Mouse (Mus musculus) heart, adult 2 months (tissue): Measurements from ENCODE around the gene Shb. TPM values are rescaled to one million over a fixed set of nuclear protein-coding genes. Genes with fewer than 3 reads are reported as not detected.

ENCODE experiments used
- DNase-seq, 2 experiments: peaks; one replicate each; pipeline ENCODE4 v3.0.0; 2021
- H3K27ac ChIP-seq: fragments of 200-600 bp; 2 replicates; pipeline ENCODE4 v1.8.1; 2022
- H3K27me3 ChIP-seq: fragments of 200-500 bp; 2 replicates; pipeline ENCODE4 v1.6.1; 2012; ENCODE audit warnings: mild to moderate bottlenecking, low read length, inconsistent platforms, mixed read lengths; ENCODE audit not compliant: control insufficient read depth, insufficient read depth
- H3K36me3 ChIP-seq: fragments of 200-500 bp; 2 replicates; pipeline ENCODE4 v1.6.1; 2012; ENCODE audit warnings: low read length, inconsistent platforms; ENCODE audit not compliant: control insufficient read depth, insufficient read depth
- H3K4me1 ChIP-seq: fragments of 200-500 bp; 2 replicates; pipeline ENCODE4 v1.6.1; 2011; ENCODE audit warnings: low read length; ENCODE audit not compliant: control insufficient read depth, insufficient read depth
- H3K4me3 ChIP-seq: fragments of 200-600 bp; 2 replicates; pipeline ENCODE4 v1.8.1; 2022
- H3K79me2 ChIP-seq: fragments of 200-500 bp; replicated peaks from 2 replicates; pipeline ENCODE4 v1.6.1; 2012; ENCODE audit warnings: mild to moderate bottlenecking, inconsistent platforms, low read length, moderate library complexity, mixed read lengths; ENCODE audit not compliant: control insufficient read depth, insufficient read depth
- H3K9ac ChIP-seq: fragments of 200-500 bp; 2 replicates; pipeline ENCODE4 v1.6.1; 2012; ENCODE audit warnings: low read depth, mild to moderate bottlenecking, control low read depth, inconsistent platforms, low read length, mixed read lengths
- CTCF ChIP-seq: fragments of 200-600 bp; IDR thresholded peaks from 2 replicates; pipeline ENCODE4 v1.8.1; 2022; ENCODE audit warnings: antibody characterized with exemption, mild to moderate bottlenecking, moderate library complexity
- EP300 ChIP-seq: fragments of 200-500 bp; IDR thresholded peaks from 2 replicates; pipeline ENCODE4 v1.6.1; 2011; ENCODE audit warnings: low read depth, low read length, control low read depth; ENCODE audit not compliant: insufficient read depth
- POLR2A ChIP-seq: fragments of 200-500 bp; IDR thresholded peaks from 2 replicates; pipeline ENCODE4 v1.6.1; 2011; ENCODE audit warnings: mild to moderate bottlenecking, low read depth, low read length, control low read depth; ENCODE audit not compliant: insufficient read depth
- WGBS: fragments of 180-500 bp; shearing (Covaris S2); methylation state at CpG from one replicate; pipeline ENCODE4 v1.1.7; 2018; 5-methylcytosine and 5-hydroxymethylcytosine counted together
- intact Hi-C: fragments of 180-260 bp; cut with DNase I; formaldehyde crosslinking; loops from one replicate; pipeline ENCODE4 v1.15.1; 2025
- polyA plus RNA-seq: library from polyadenylated mRNA; depleted of rRNA; stranded (reverse); fragments of >200 nt; gene quantifications from 2 replicates; pipeline ENCODE4 v1.2.3, GENCODE M21; 2012
- total RNA-seq, 2 experiments: library from RNA; stranded (reverse); gene quantifications; 2 replicates each; pipeline ENCODE4 v1.2.3; 2021

Shb gene
- total and polyA plus RNA-seq, 3 experiments = 19.4 to 43.0 (median 27.2) TPM

DNA sequence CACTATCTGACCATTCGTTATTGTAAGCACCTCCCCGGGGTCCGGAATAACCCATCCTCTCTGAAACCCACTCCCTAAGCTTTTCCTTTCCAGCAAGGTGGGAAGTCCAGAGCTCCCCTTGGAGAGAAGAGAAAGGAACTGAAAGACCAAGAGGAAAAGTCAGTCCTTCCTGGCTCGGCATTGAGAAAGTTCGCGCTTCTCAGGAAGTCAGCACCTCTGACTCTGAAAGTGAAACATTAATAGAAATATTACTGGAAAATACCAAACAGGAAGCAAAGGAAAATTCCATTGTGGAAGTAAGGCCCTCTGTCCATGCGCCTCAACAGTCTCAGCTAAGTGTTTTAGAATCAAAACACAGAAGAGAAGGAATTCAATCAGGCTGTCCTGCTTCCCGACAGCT, 11.9 kb downstream of the Shb start:
- peak in 1 of 2 experiments; percentile 45 for DNase-seq
- Histone ChIP-seq H3K27me3 (no peaks in the 10 kb centered on the region), H3K9ac (0 out of 2 replicates have a peak overlapping the region, but pooled peaks have one; percentile 1), H3K27ac (peak overlapping the region; percentile 74), H3K4me1 (peaks cover 31% of the 10 kb centered on the region), H3K4me3 (peak overlapping the region; percentile 14; the same call in 1 of the 2 replicates), H3K79me2 (peaks cover 3% of the 10 kb centered on the region; the same call in 1 of the 2 replicates), H3K36me3 (no peaks in the 10 kb centered on the region)
- WGBS = 27% methylated on average over 8 of the region's 8 CpGs
- intact Hi-C loops = no loop called here
- TF ChIP-seq POLR2A = no peak
- no peak for TF ChIP-seq CTCF
- no peak for TF ChIP-seq EP300

GRCm38 (mm10) chr4:45517399-45517798, 14.9 kb downstream of the Shb start:
- no peaks in the 10 kb centered on the region; the same call in none of the 2 replicates for H3K36me3 ChIP-seq
- H3K4me1 ChIP-seq = peaks cover 41% of the 10 kb centered on the region
- peak in 1 of 2 experiments; percentile 39 for DNase-seq
- intact Hi-C loops = no loop called here
- peaks cover 2% of the 10 kb centered on the region; the same call in 1 of the 2 replicates for H3K79me2 ChIP-seq
- no peaks in the 10 kb centered on the region for H3K27me3 ChIP-seq
- no peak overlapping the region for H3K4me3 ChIP-seq
- TF ChIP-seq EP300 (no peak), CTCF (no peak), POLR2A (no peak)
- no peak overlapping the region for H3K9ac ChIP-seq
- H3K27ac ChIP-seq = peak overlapping the region; percentile 31
- 36% methylated on average over 4 of the region's 4 CpGs for WGBS

DNA sequence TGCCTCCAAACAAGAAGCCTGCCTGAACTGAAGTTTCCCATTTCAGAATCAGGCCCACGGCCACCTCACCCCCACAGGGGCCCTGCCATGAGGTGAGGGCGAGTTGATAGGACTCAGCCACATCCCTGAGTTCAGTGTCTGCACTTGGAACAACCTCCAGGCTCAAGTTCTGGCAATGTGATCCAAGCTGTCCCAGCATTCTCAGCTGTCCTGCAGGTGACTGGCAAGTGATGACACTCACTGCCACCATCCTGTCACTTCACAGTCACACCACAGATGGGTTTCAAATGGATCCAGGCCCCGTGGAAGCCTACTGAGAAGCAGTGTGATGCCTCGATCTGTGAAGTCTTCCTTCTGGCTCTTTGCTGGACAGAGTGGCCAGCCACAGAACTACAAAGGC, 16.4 kb downstream of the Shb start:
- DNase-seq = peak in 1 of 2 experiments; percentile 31
- Histone ChIP-seq H3K27ac (peak overlapping the region; percentile 29; the same call in 1 of the 2 replicates), H3K4me1 (peaks cover 31% of the 10 kb centered on the region), H3K9ac (no peak overlapping the region), H3K36me3 (no peaks in the 10 kb centered on the region; the same call in none of the 2 replicates), H3K4me3 (no peak overlapping the region), H3K27me3 (no peaks in the 10 kb centered on the region), H3K79me2 (peaks cover 2% of the 10 kb centered on the region; the same call in 1 of the 2 replicates)
- intact Hi-C loops = no loop called here
- TF ChIP-seq EP300 = peak; percentile 68; the same call in 1 of the 2 replicates
- TF ChIP-seq POLR2A = no peak
- no peak for TF ChIP-seq CTCF
- WGBS = 60% methylated on average over 4 of the region's 4 CpGs

DNA sequence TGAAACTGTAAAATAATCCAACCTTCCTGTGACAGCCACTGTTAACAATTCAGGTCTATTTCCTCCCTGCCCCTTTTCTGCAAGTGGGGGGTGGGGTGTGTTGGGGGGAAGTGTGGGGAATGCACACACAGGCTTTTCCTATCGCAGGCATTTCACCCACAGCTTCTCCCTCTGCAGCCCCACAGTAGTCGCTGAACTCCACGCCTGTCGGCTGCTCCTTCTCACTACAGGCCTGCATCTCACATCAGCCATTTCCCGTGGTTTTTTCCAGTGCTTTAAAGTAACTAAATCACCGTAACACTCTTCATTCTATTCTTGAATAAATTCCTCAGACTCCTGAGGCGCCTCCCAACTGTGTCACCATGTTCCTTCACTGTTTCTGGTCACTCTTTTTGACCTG, 17.9 kb downstream of the Shb start:
- Histone ChIP-seq H3K9ac (no peak overlapping the region), H3K36me3 (no peaks in the 10 kb centered on the region; the same call in none of the 2 replicates), H3K79me2 (peaks cover 2% of the 10 kb centered on the region; the same call in 1 of the 2 replicates), H3K4me3 (no peak overlapping the region), H3K27me3 (no peaks in the 10 kb centered on the region), H3K27ac (peak overlapping the region; percentile 65), H3K4me1 (peaks cover 28% of the 10 kb centered on the region)
- no peak for DNase-seq
- WGBS = 33% methylated on average over 7 of the region's 7 CpGs
- intact Hi-C loops = no loop called here
- TF ChIP-seq EP300 (no peak), CTCF (peak; percentile 26; the same call in 1 of the 2 replicates)

DNA sequence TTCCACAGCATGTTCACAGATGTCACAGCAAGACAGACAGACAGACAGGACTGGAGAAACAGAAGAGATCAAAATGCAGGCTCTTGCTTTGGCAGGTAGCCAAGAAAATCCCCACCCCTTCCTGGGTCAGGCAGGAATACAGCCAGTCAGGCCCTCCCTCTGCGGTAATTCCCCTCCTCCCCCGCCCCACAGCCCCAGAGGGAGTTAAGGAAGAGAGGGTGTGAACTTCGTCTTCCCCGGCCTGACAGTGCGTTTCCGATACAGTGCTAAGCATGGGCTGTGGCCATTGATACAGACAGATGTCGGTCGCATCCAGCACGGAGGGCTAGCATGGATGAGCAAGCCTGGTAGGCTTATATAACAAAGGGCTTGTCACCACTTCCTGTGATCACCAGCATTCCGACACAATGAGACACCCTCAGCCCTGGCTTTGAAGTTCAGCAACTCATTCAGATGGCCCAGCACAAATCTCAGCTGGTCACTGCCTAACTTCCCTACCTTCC, 18.4 kb downstream of the Shb start:
- DNase-seq = peak; percentile 70 to 76
- 3% methylated on average over 10 of the region's 10 CpGs for WGBS
- TF ChIP-seq EP300 (peak; percentile 65), POLR2A (no peak)
- no peak overlapping the region for H3K9ac ChIP-seq
- peak overlapping the region; percentile 17 for H3K4me3 ChIP-seq
- no peaks in the 10 kb centered on the region for H3K27me3 ChIP-seq
- peaks cover 29% of the 10 kb centered on the region for H3K4me1 ChIP-seq
- intact Hi-C loops = no loop called here
- H3K27ac ChIP-seq = peak overlapping the region; percentile 65
- peaks cover 2% of the 10 kb centered on the region; the same call in 1 of the 2 replicates for H3K79me2 ChIP-seq
- no peaks in the 10 kb centered on the region; the same call in none of the 2 replicates for H3K36me3 ChIP-seq

DNA sequence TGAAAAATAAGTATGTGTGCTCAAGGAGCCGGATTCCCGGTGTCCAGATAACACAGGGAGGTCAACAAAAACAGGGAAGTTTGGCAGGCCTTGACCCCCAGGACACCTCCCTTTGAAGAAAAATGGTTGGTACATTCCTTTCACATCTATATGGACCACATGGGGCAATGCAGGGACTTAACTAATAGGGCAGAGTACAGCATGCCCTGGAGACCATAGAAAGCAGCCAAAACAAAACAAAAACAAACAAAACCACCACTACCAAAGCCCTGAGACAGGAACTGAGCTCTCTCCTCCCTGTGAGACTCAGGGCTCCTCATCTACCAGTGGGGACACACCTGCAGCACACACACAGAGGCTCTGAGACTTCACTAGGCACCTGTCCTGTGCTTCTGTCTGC, 18.9 kb downstream of the Shb start:
- Histone ChIP-seq H3K4me3 (no peak overlapping the region; the same call in 1 of the 2 replicates), H3K4me1 (peaks cover 32% of the 10 kb centered on the region), H3K79me2 (peaks cover 2% of the 10 kb centered on the region; the same call in 1 of the 2 replicates), H3K27me3 (no peaks in the 10 kb centered on the region), H3K27ac (peak overlapping the region; percentile 65; the same call in 1 of the 2 replicates), H3K9ac (no peak overlapping the region), H3K36me3 (no peaks in the 10 kb centered on the region; the same call in none of the 2 replicates)
- DNase-seq = no peak
- TF ChIP-seq CTCF = no peak
- no peak for TF ChIP-seq POLR2A
- TF ChIP-seq EP300 = no peak
- 49% methylated on average over 2 of the region's 2 CpGs for WGBS
- intact Hi-C loops = no loop called here
